Mouse (Mus musculus) lung, postnatal 0 days (tissue): ENCODE measurements at regions not wholly inside any gene's neighbourhood (a gene's known extent, or its start where the extent isn't known, plus 50 kb on each side); places are given as distances from the start of the nearest gene placed in this dataset.

Source experiments
- ATAC-seq: fragments of 200-750 bp; cut with Nextera tagmentation; 2 replicates; pipeline ENCODE4 v1.8.0; 2017; ENCODE audit warnings: moderate library complexity
- DNase-seq: peaks from one replicate; pipeline ENCODE4 v3.0.0-alpha.2; 2016; ENCODE audit warnings: low spot score
- H3K27ac ChIP-seq: fragments of 300-500 bp; sonication (generic); 2 replicates; pipeline ENCODE4 v1.5.1; 2014; ENCODE audit warnings: antibody characterized with exemption, mild to moderate bottlenecking, low read length, mixed read lengths
- H3K27me3 ChIP-seq: fragments of 300-500 bp; sonication (generic); replicated peaks from 2 replicates; pipeline ENCODE4 v1.6.1; 2014; ENCODE audit warnings: low read length, mixed read lengths; ENCODE audit not compliant: insufficient read depth
- H3K36me3 ChIP-seq: fragments of 300-500 bp; sonication (generic); 2 replicates; pipeline ENCODE4 v1.6.1; 2014; ENCODE audit warnings: low read length, mixed read lengths; ENCODE audit not compliant: insufficient read depth
- H3K4me1 ChIP-seq: fragments of 300-500 bp; sonication (generic); 2 replicates; pipeline ENCODE4 v1.6.1; 2014; ENCODE audit warnings: antibody characterized with exemption, low read depth, low read length, mixed read lengths; ENCODE audit not compliant: insufficient read depth
- H3K4me2 ChIP-seq: fragments of 300-500 bp; sonication (generic); replicated peaks from 2 replicates; pipeline ENCODE4 v1.6.1; 2014; ENCODE audit warnings: low read depth, mild to moderate bottlenecking, low read length, moderate library complexity, mixed read lengths
- H3K4me3 ChIP-seq: fragments of 300-500 bp; sonication (generic); 2 replicates; pipeline ENCODE4 v1.5.1; 2014; ENCODE audit warnings: low read depth, low read length
- H3K9ac ChIP-seq: fragments of 300-500 bp; sonication (generic); replicated peaks from 2 replicates; pipeline ENCODE4 v1.6.1; 2014; ENCODE audit warnings: low read depth, mild to moderate bottlenecking
- H3K9me3 ChIP-seq: fragments of 300-500 bp; sonication (generic); 2 replicates; pipeline ENCODE4 v1.6.1; 2016; ENCODE audit warnings: low read length, mixed read lengths
- CTCF ChIP-seq: IDR thresholded peaks from 2 replicates; pipeline ENCODE4 v1.5.1; 2016; ENCODE audit warnings: antibody characterized with exemption, mild to moderate bottlenecking
- EP300 ChIP-seq: IDR thresholded peaks from 2 replicates; pipeline ENCODE4 v1.6.1; 2016; ENCODE audit warnings: antibody characterized with exemption, mild to moderate bottlenecking, control low read depth
- WGBS: fragments of 180-500 bp; shearing (Covaris S2); extraction: QIAGEN DNeasy Blood & Tissue Kit; methylation state at CpG from one replicate; pipeline ENCODE4 v1.1.7; 2014; 5-methylcytosine and 5-hydroxymethylcytosine counted together

DNA sequence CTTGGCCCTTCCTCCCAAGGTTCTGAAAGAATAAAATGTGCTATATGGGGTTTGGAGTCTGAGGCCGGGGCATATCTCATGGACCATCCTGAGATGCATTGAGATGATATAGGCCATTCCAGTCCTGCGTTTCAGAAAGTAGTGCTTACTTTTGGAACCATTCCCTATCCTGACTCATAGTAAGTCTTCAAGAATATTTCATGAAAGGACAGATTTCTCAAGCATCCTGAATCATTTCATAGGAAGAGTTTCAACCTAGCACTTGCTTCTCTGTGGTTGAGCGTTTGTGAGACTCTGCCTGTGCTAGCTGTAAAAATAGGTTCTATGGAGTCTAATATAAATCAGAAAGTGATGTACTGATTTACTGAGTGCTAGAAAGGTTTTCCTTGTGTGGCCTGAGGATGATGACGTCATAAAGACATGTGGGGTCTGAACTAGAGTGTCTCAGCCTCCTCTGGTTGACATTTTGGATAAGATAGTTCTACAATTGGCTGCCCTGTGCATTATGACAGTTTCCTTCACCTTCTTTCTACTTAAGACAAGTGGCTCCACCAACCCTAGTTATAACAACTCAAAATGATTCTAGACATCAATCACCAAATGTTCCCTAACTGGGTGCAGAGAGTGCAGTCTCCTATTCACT is 1223.0 kb upstream of the A1bg start:
- Histone ChIP-seq H3K4me3 (no peak overlapping the region), H3K36me3 (no peaks in the 10 kb centered on the region), H3K4me1 (no peaks in the 10 kb centered on the region), H3K27ac (no peak overlapping the region), H3K9ac (no peak overlapping the region), H3K9me3 (no peaks in the 10 kb centered on the region), H3K27me3 (no peaks in the 10 kb centered on the region), H3K4me2 (no peak overlapping the region)
- DNase-seq: no peak
- WGBS: 83% methylated on average over 4 of the region's 4 CpGs
- ATAC-seq: no peak
- no peak for TF ChIP-seq EP300
- no peak for TF ChIP-seq CTCF

GRCm38 (mm10) chr15:62144776-62145564 is 1222.2 kb upstream of the A1bg start:
- DNase-seq (no peak), ATAC-seq (no peak)
- 85% methylated on average over 10 of the region's 10 CpGs for WGBS
- Histone ChIP-seq H3K9me3 (no peaks in the 10 kb centered on the region), H3K4me3 (no peak overlapping the region), H3K27ac (no peak overlapping the region), H3K4me1 (no peaks in the 10 kb centered on the region), H3K4me2 (no peak overlapping the region), H3K27me3 (no peaks in the 10 kb centered on the region), H3K9ac (no peak overlapping the region), H3K36me3 (no peaks in the 10 kb centered on the region)
- TF ChIP-seq CTCF (no peak), EP300 (no peak)

GRCm38 (mm10) chr15:62139859-62140258 is 1217.0 kb upstream of the A1bg start:
- H3K27me3 ChIP-seq: no peaks in the 10 kb centered on the region
- ATAC-seq (no peak), DNase-seq (no peak)
- H3K27ac ChIP-seq: no peak overlapping the region
- H3K36me3 ChIP-seq: no peaks in the 10 kb centered on the region
- H3K9ac ChIP-seq: no peak overlapping the region
- 69% methylated on average over 4 of the region's 4 CpGs for WGBS
- no peaks in the 10 kb centered on the region for H3K9me3 ChIP-seq
- H3K4me2 ChIP-seq: no peak overlapping the region
- no peak overlapping the region for H3K4me3 ChIP-seq
- TF ChIP-seq EP300 (no peak), CTCF (no peak)
- H3K4me1 ChIP-seq: no peaks in the 10 kb centered on the region

DNA sequence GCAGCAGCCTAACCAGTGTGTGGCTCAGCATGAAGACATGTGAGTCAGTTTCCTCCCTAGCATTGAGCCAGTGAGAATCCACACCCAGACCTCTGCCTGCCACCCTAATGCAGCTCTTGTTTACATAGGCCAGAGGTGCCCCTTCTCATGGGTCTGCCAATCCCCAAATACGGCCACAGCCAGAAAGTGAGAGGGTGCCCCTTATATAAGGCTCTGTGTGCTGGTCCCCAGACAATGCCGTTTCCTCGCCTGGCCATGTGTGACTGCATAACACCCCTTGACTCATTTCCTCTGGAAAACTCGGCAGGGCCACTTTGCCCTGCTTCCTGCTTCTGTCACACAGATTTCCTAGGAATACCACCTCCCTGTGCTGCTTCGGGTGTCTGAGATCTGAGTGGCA is 1216.4 kb upstream of the A1bg start:
- H3K4me2 ChIP-seq: no peak overlapping the region
- H3K27me3 ChIP-seq: no peaks in the 10 kb centered on the region
- 39% methylated on average over 5 of the region's 5 CpGs for WGBS
- H3K36me3 ChIP-seq: no peaks in the 10 kb centered on the region
- no peak overlapping the region for H3K4me3 ChIP-seq
- ATAC-seq (peak; percentile 73), DNase-seq (peak; percentile 42)
- H3K9me3 ChIP-seq: no peaks in the 10 kb centered on the region
- peak overlapping the region; percentile 20; the same call in 1 of the 2 replicates for H3K27ac ChIP-seq
- no peak overlapping the region for H3K9ac ChIP-seq
- TF ChIP-seq EP300: no peak
- no peak for TF ChIP-seq CTCF
- no peaks in the 10 kb centered on the region for H3K4me1 ChIP-seq

DNA sequence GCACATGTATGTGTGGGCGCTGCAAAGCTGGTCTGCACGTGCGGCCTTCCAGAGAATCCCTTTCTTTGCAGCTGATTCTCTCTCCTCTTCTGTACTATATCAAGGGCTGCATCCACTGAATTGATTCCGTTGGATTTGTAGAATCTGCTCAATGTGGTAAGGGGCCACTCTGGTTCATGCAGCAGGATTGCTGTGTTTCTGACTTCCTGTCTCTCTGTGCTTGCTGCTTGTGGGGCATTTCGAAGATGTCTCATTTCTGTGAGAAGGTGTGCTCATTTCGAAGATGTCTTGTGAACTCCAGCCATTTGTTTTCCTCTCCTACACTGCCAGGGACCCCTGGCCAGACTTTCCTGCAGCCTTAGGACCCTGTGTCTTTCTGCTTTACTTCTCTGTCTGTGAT is 1215.9 kb upstream of the A1bg start:
- Histone ChIP-seq H3K4me2 (no peak overlapping the region), H3K4me3 (no peak overlapping the region), H3K9ac (no peak overlapping the region), H3K36me3 (no peaks in the 10 kb centered on the region), H3K27me3 (no peaks in the 10 kb centered on the region), H3K27ac (peak overlapping the region; percentile 20; the same call in 1 of the 2 replicates), H3K9me3 (no peaks in the 10 kb centered on the region), H3K4me1 (no peaks in the 10 kb centered on the region)
- no peak for TF ChIP-seq CTCF
- no peak for TF ChIP-seq EP300
- ATAC-seq (no peak), DNase-seq (no peak)
- WGBS: 82% methylated on average over 6 of the region's 6 CpGs

DNA sequence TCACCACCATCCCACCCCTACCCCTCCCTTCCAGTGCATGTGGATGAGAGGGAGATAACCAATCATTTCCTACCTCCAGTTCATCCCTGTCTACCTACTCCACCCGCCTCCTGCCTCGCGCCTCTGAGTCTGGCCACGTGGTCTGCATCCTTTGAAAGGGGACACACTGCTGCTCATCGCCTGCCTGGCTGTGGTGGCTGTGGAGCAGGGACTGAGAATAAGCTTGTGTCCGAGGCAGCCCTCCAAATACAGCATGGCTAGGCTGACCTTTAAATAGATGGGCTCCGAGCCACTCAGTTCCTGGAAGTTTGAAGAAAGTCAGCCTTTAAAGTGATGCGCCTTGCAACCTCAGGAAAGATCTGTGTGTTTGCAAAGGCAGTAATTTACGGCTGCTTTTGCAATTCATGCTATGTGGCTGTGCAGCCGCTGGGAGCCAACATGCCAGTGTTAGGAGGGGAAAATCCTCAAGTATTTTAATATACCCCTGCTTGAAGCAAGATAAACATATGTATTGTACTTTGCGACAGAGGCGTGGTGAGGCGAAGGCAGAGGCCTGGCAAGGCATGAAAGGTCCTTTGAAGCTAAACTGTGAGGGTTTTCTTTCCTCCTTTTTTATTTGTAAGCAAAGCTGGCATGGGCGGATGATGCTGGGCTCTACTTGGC is 1214.3 kb upstream of the A1bg start:
- Histone ChIP-seq H3K4me2 (no peak overlapping the region), H3K4me1 (no peaks in the 10 kb centered on the region), H3K9ac (no peak overlapping the region), H3K9me3 (no peaks in the 10 kb centered on the region), H3K4me3 (no peak overlapping the region), H3K36me3 (no peaks in the 10 kb centered on the region), H3K27me3 (no peaks in the 10 kb centered on the region), H3K27ac (no peak overlapping the region)
- 0 out of 2 replicates have a peak, but pooled peaks have one; percentile 35 for TF ChIP-seq EP300
- no peak for TF ChIP-seq CTCF
- DNase-seq (peak; percentile 51), ATAC-seq (peak; percentile 39)
- WGBS: 35% methylated on average over 14 of the region's 14 CpGs
